In genomic region chr2:113363707-113364620, GRCm38 (mm10) we compare ENCODE assay signal across 9 mouse cellular contexts. TPM values are rescaled to one million over a fixed set of nuclear protein-coding genes. Genes with fewer than 3 reads are reported as not detected.
DNase-seq lines count a peak whose midpoint lies in the region; ATAC-seq and TF ChIP-seq lines count a peak whose summit lies in the region.
"Had no signal": no experiment of that assay in that cellular context is flagged by ENCODE, and none has a peak within 500 bp of the region (broad histone marks: within the 10 kb centered on the region; RNA-seq: fewer than 3 reads in every experiment).

No protein-coding gene starts in this region.

- intact Hi-C loops in left cerebral cortex, postnatal 14 days (cut with DNase I) = no loop called here

- no peak for TF ChIP-seq POLR2A in bone marrow macrophage, adult 2 months (IDR thresholded peaks at IDR 0.05; ENCODE audit: borderline replicate concordance, low read depth, low read length)

- no peak for DNase-seq in kidney, adult 18-20 months
- peak; percentile 6 for DNase-seq in mesoderm, embryonic 11.5 days (ENCODE audit: low read depth, low spot score)
- no peak for DNase-seq in spleen, postnatal 10 days (ENCODE audit: low spot score in 2 of 2)
- no peak for DNase-seq in left cerebral cortex, postnatal 14 days (ENCODE audit: low spot score in 2 of 2)

- H3K4me2 ChIP-seq in kidney, embryonic 14.5 days (replicated peaks; ENCODE audit: low read depth, low read length) = no peak overlapping the region
- no peak overlapping the region for H3K4me2 ChIP-seq in forebrain, embryonic 15.5 days (replicated peaks)

- H3K9me3 ChIP-seq in kidney, embryonic 14.5 days (ENCODE audit: control insufficient read depth, low read length) = no peaks in the 10 kb centered on the region
- no peaks in the 10 kb centered on the region for H3K9me3 ChIP-seq in forebrain, embryonic 15.5 days

- H3K4me1 ChIP-seq in kidney, embryonic 14.5 days (ENCODE audit: control insufficient read depth, insufficient read depth, low read length) = peaks cover 10% of the 10 kb centered on the region
- H3K4me1 ChIP-seq in bone marrow macrophage, adult 2 months (ENCODE audit: control insufficient read depth, insufficient read depth, low read length) = peaks cover 18% of the 10 kb centered on the region
- peaks cover 4% of the 10 kb centered on the region for H3K4me1 ChIP-seq in forebrain, embryonic 15.5 days

- H3K27ac ChIP-seq in kidney, embryonic 14.5 days (ENCODE audit: low read depth, low read length) = no peak overlapping the region; the same call in 1 of the 2 replicates
- H3K27ac ChIP-seq in bone marrow macrophage, adult 2 months (ENCODE audit: insufficient read depth, low read depth, low read length) = peak overlapping the region; percentile 61
- H3K27ac ChIP-seq in forebrain, embryonic 15.5 days (replicated peaks) = no peak overlapping the region

- peak; percentile 52; the same call in 1 of the 2 replicates for ATAC-seq in kidney, embryonic 14.5 days (ENCODE audit: low FRiP score, low TSS enrichment)
- peak; percentile 51 for ATAC-seq in forebrain, embryonic 15.5 days (replicated peaks)
- ATAC-seq in megakaryocyte, adult 5-6 weeks (ENCODE audit: poor library complexity, severe bottlenecking) = no peak

- no peak overlapping the region; the same call in 1 of the 2 replicates for H3K9ac ChIP-seq in kidney, embryonic 14.5 days (ENCODE audit: low read depth, low read length)
- H3K9ac ChIP-seq in forebrain, embryonic 15.5 days (replicated peaks) = no peak overlapping the region

- no peak for TF ChIP-seq CTCF in bone marrow macrophage, adult 2 months (IDR thresholded peaks at IDR 0.05; ENCODE audit: low read depth, low read length)

- no peaks in the 10 kb centered on the region for H3K36me3 ChIP-seq in kidney, embryonic 14.5 days (ENCODE audit: control insufficient read depth, insufficient read depth, low read length)
- no peaks in the 10 kb centered on the region for H3K36me3 ChIP-seq in forebrain, embryonic 15.5 days
- H3K36me3 ChIP-seq: G1E had no signal

- 46% methylated on average over 16 of the region's 16 CpGs for WGBS in kidney, embryonic 14.5 days
- WGBS in forebrain, embryonic 15.5 days = 45% methylated on average over 16 of the region's 16 CpGs

- H3K27me3 ChIP-seq in kidney, embryonic 14.5 days (ENCODE audit: control insufficient read depth, insufficient read depth, low read length) = no peaks in the 10 kb centered on the region
- H3K27me3 ChIP-seq in forebrain, embryonic 15.5 days = no peaks in the 10 kb centered on the region

- peak overlapping the region; percentile 5; the same call in 1 of the 2 replicates for H3K4me3 ChIP-seq in kidney, embryonic 14.5 days (ENCODE audit: low read length)
- H3K4me3 ChIP-seq in bone marrow macrophage, adult 2 months (ENCODE audit: insufficient read depth, low read length) = peak overlapping the region; percentile 37
- H3K4me3 ChIP-seq in forebrain, embryonic 15.5 days = no peak overlapping the region

RNA-seq across cellular contexts. Expression of gene Fmn1, which starts 36.4 kb away (rescaled TPM):
- polyA plus RNA-seq in kidney, embryonic 14.5 days (2014; fragmentation: Nextera tagmentation; extraction: Ambion mirVana) = 6.9 and 12.0 TPM in 2 replicates
- polyA plus RNA-seq in bone marrow macrophage, adult 2 months (2012; ENCODE audit: insufficient read depth, insufficient read length, missing spikeins) = 18.2 and 18.7 TPM in 2 replicates
- polyA plus RNA-seq in forebrain, embryonic 15.5 days (2015; fragmentation: Nextera tagmentation; extraction: Ambion mirVana) = 0.18 and 0.28 TPM in 2 replicates
- total RNA-seq in left cerebral cortex, postnatal 14 days (2021) = 10 to 100 TPM; 27.7 to 31.2 TPM
- 1.7 and 2.8 TPM in 2 replicates for total RNA-seq in megakaryocyte, adult 5-6 weeks (2015)
- total RNA-seq in megakaryocyte, adult 5-6 weeks (2017) = 0.44 and 1.1 TPM in 2 replicates
- polyA plus RNA-seq: G1E had no signal
